Mouse (Mus musculus): ENCODE measurements at regions not wholly inside any gene's neighbourhood (a gene's known extent, or its start where the extent isn't known, plus 50 kb on each side); places are given as distances from the start of the nearest gene placed in this dataset.

- DNase-seq (ENCODE audit: low spot score in 2 of 2): no peak
Measured at GRCm38 (mm10) chr6:51744607-51745006, 220.9 kb downstream of the Snx10 start.

- DNase-seq (ENCODE audit: low spot score in 2 of 2): no peak
Measured at GRCm38 (mm10) chr6:51754239-51754681, 230.6 kb downstream of the Snx10 start.

GRCm38 (mm10) chr6:51757131-51757530, 233.4 kb downstream of the Snx10 start:
- DNase-seq (ENCODE audit: low spot score in 2 of 2): no peak

GRCm38 (mm10) chr6:51757746-51758145, 234.0 kb downstream of the Snx10 start:
- DNase-seq (ENCODE audit: low spot score in 2 of 2): no peak

GRCm38 (mm10) chr6:51758781-51759180, 235.1 kb downstream of the Snx10 start:
- no peak for DNase-seq (ENCODE audit: low spot score in 2 of 2)

GRCm38 (mm10) chr6:51760372-51760771, 236.7 kb downstream of the Snx10 start:
- no peak for DNase-seq (ENCODE audit: low spot score in 2 of 2)

GRCm38 (mm10) chr6:51761506-51761905, 237.8 kb downstream of the Snx10 start:
- DNase-seq (ENCODE audit: low spot score in 2 of 2): no peak

- DNase-seq (ENCODE audit: low spot score in 2 of 2): no peak
Measured at GRCm38 (mm10) chr6:51766482-51766881, 242.8 kb downstream of the Snx10 start.

GRCm38 (mm10) chr6:51767582-51768341, 244.1 kb downstream of the Snx10 start:
- no peak for DNase-seq (ENCODE audit: low spot score in 2 of 2)

GRCm38 (mm10) chr6:51771001-51771400, 241.3 kb downstream of the Skap2 start:
- DNase-seq (ENCODE audit: low spot score in 2 of 2): no peak

- DNase-seq (ENCODE audit: low spot score in 2 of 2): no peak
Measured at GRCm38 (mm10) chr6:51771424-51771823, 240.9 kb downstream of the Skap2 start.

- no peak for DNase-seq (ENCODE audit: low spot score in 2 of 2)
Measured at GRCm38 (mm10) chr6:51774771-51775170, 237.6 kb downstream of the Skap2 start.

GRCm38 (mm10) chr6:51785615-51786014, 226.7 kb downstream of the Skap2 start:
- no peak for DNase-seq (ENCODE audit: low spot score in 2 of 2)

- DNase-seq (ENCODE audit: low spot score in 2 of 2): no peak
Measured at GRCm38 (mm10) chr6:51786836-51787235, 225.5 kb downstream of the Skap2 start.

GRCm38 (mm10) chr6:51788156-51788555, 224.2 kb downstream of the Skap2 start:
- DNase-seq (ENCODE audit: low spot score in 2 of 2): no peak

- no peak for DNase-seq (ENCODE audit: low spot score in 2 of 2)
Measured at GRCm38 (mm10) chr6:51790293-51790692, 222.1 kb downstream of the Skap2 start.

- DNase-seq (ENCODE audit: low spot score in 2 of 2): no peak
Measured at GRCm38 (mm10) chr6:51790693-51791092, 221.7 kb downstream of the Skap2 start.

GRCm38 (mm10) chr6:51795300-51795699, 217.0 kb downstream of the Skap2 start:
- DNase-seq (ENCODE audit: low spot score in 2 of 2): peak in 1 of 2 experiments; percentile 5

GRCm38 (mm10) chr6:51798577-51799240, 213.6 kb downstream of the Skap2 start:
- no peak for DNase-seq (ENCODE audit: low spot score in 2 of 2)

GRCm38 (mm10) chr6:51805656-51806055, 206.7 kb downstream of the Skap2 start:
- no peak for DNase-seq (ENCODE audit: low spot score in 2 of 2)

Measured in gastrocnemius, adult 8-10 months (tissue).